Mouse (Mus musculus) neural tube, embryonic 11.5 days (tissue): ENCODE results near the gene Lyrm7. TPM values are rescaled to one million over a fixed set of nuclear protein-coding genes. Genes with fewer than 3 reads are reported as not detected.
"Not testable (repeated sequence)": the region's sequence is repeated elsewhere in the genome, so short reads cannot be mapped to it uniquely, and the experiment has no call there.

Experiments used
- ATAC-seq: fragments of 200-750 bp; cut with Nextera tagmentation; 2 replicates; pipeline ENCODE4 v1.8.0; 2017; ENCODE audit warnings: moderate number of reproducible peaks, mild to moderate bottlenecking, moderate TSS enrichment, moderate library complexity; ENCODE audit not compliant: insufficient read depth, low FRiP score, low TSS enrichment
- DNase-seq: peaks from one replicate; pipeline ENCODE4 v3.0.0-alpha.2; 2015; ENCODE audit warnings: low spot score
- H3K27ac ChIP-seq: fragments of 300-500 bp; sonication (generic); 2 replicates; pipeline ENCODE4 v1.5.1; 2014; ENCODE audit warnings: low read depth, mild to moderate bottlenecking, low read length
- H3K27me3 ChIP-seq: fragments of 300-500 bp; sonication (generic); 2 replicates; pipeline ENCODE4 v1.6.1; 2014; ENCODE audit warnings: mild to moderate bottlenecking, low read length, mixed read lengths; ENCODE audit not compliant: control insufficient read depth, insufficient read depth
- H3K36me3 ChIP-seq: fragments of 300-500 bp; sonication (generic); 2 replicates; pipeline ENCODE4 v1.6.1; 2014; ENCODE audit warnings: mild to moderate bottlenecking, low read length, moderate library complexity, mixed read lengths; ENCODE audit not compliant: control insufficient read depth, insufficient read depth
- H3K4me1 ChIP-seq: fragments of 300-500 bp; sonication (generic); 2 replicates; pipeline ENCODE4 v1.6.1; 2014; ENCODE audit warnings: low read length, mixed read lengths; ENCODE audit not compliant: control insufficient read depth, insufficient read depth
- H3K4me2 ChIP-seq: fragments of 300-500 bp; sonication (generic); 2 replicates; pipeline ENCODE4 v1.6.1; 2014; ENCODE audit warnings: low read depth, mild to moderate bottlenecking, moderate library complexity
- H3K4me3 ChIP-seq: fragments of 300-500 bp; sonication (generic); 2 replicates; pipeline ENCODE4 v1.5.1; 2014; ENCODE audit warnings: low read depth, low read length
- H3K9ac ChIP-seq: fragments of 300-500 bp; sonication (generic); 2 replicates; pipeline ENCODE4 v1.6.1; 2014; ENCODE audit warnings: mild to moderate bottlenecking, low read length
- H3K9me3 ChIP-seq: fragments of 300-500 bp; sonication (generic); 2 replicates; pipeline ENCODE4 v1.6.1; 2016; ENCODE audit warnings: low read length; ENCODE audit not compliant: control insufficient read depth
- WGBS: fragments of 180-500 bp; shearing (Covaris S2); extraction: QIAGEN DNeasy Blood & Tissue Kit; methylation state at CpG from one replicate; pipeline ENCODE4 v1.1.7; 2014; 5-methylcytosine and 5-hydroxymethylcytosine counted together
- polyA plus RNA-seq: library from polyadenylated mRNA; unstranded; fragments of >200 nt; fragmentation: Nextera tagmentation; extraction: Ambion mirVana; gene quantifications from 2 replicates; pipeline ENCODE4 v1.2.1, GENCODE M21; 2014

Gene Lyrm7
- polyA plus RNA-seq, 1 experiment from 2014 or later = 8.6 TPM

- Histone ChIP-seq H3K27ac (no peak overlapping the region), H3K4me1 (peaks cover 3% of the 10 kb centered on the region; the same call in 1 of the 2 replicates), H3K9ac (peak overlapping the region; percentile 57; the same call in 1 of the 2 replicates), H3K36me3 (no peaks in the 10 kb centered on the region), H3K27me3 (no peaks in the 10 kb centered on the region), H3K4me2 (peak overlapping the region; percentile 74), H3K9me3 (no peaks in the 10 kb centered on the region), H3K4me3 (peak overlapping the region; percentile 53)
- 64% methylated on average over 5 of the region's 5 CpGs for WGBS
- ATAC-seq = no peak
- DNase-seq = no peak
Measured at GRCm38 (mm10) chr11:54903339-54903738, 42.6 kb upstream of the Lyrm7 start.

GRCm38 (mm10) chr11:54902333-54903323 lies 41.9 kb upstream of the Lyrm7 start, which contains the start of gene Gpx3:
Gene Gpx3 (plus strand): TSS chr11:54902453.
- Histone ChIP-seq H3K4me2 (peak within 1 kb of the TSS; percentile 74), H3K9me3 (no peaks in the 10 kb centered on the region), H3K27me3 (no peaks in the 10 kb centered on the region), H3K9ac (peak within 1 kb of the TSS; percentile 57), H3K36me3 (no peaks in the 10 kb centered on the region), H3K4me3 (peak within 1 kb of the TSS; percentile 53), H3K27ac (no peak within 1 kb of the TSS), H3K4me1 (peaks cover 3% of the 10 kb centered on the region; the same call in 1 of the 2 replicates)
- ATAC-seq (peak; percentile 84), DNase-seq (peak; percentile 82)
- WGBS = 17% methylated on average over 45 of the region's 45 CpGs

- ATAC-seq (no peak), DNase-seq (no peak)
- H3K27me3 ChIP-seq = no peaks in the 10 kb centered on the region
- no peaks in the 10 kb centered on the region for H3K9me3 ChIP-seq
- H3K27ac ChIP-seq = no peak overlapping the region
- H3K4me2 ChIP-seq = no peak overlapping the region
- H3K9ac ChIP-seq = no peak overlapping the region
- WGBS = 75% methylated on average over 4 of the region's 4 CpGs
- H3K4me3 ChIP-seq = no peak overlapping the region
- peaks cover 3% of the 10 kb centered on the region; the same call in 1 of the 2 replicates for H3K4me1 ChIP-seq
- H3K36me3 ChIP-seq = no peaks in the 10 kb centered on the region
Measured at GRCm38 (mm10) chr11:54899657-54900056, 38.9 kb upstream of the Lyrm7 start.

GRCm38 (mm10) chr11:54897470-54897869 lies 36.8 kb upstream of the Lyrm7 start:
- 22% methylated on average over 5 of the region's 5 CpGs for WGBS
- Histone ChIP-seq H3K4me1 (no peaks in the 10 kb centered on the region), H3K9me3 (no peaks in the 10 kb centered on the region), H3K36me3 (no peaks in the 10 kb centered on the region), H3K4me3 (no peak overlapping the region), H3K4me2 (no peak overlapping the region), H3K27me3 (no peaks in the 10 kb centered on the region), H3K9ac (no peak overlapping the region), H3K27ac (no peak overlapping the region)
- no peak for ATAC-seq
- no peak for DNase-seq

GRCm38 (mm10) chr11:54896646-54897045 lies 35.9 kb upstream of the Lyrm7 start:
- H3K4me1 ChIP-seq = not testable (repeated sequence)
- 92% methylated on average over 3 of the region's 3 CpGs for WGBS

GRCm38 (mm10) chr11:54894589-54894988 lies 33.9 kb upstream of the Lyrm7 start:
- H3K9me3 ChIP-seq = no peaks in the 10 kb centered on the region
- no peaks in the 10 kb centered on the region for H3K4me1 ChIP-seq
- no peak overlapping the region for H3K27ac ChIP-seq
- ATAC-seq (no peak), DNase-seq (no peak)
- no peaks in the 10 kb centered on the region for H3K27me3 ChIP-seq
- 53% methylated on average over 9 of the region's 9 CpGs for WGBS
- H3K4me3 ChIP-seq = no peak overlapping the region
- no peak overlapping the region for H3K9ac ChIP-seq
- H3K36me3 ChIP-seq = no peaks in the 10 kb centered on the region
- H3K4me2 ChIP-seq = no peak overlapping the region

More at GRCm38 (mm10) chr11:54896646-54897045, 35.9 kb upstream of the Lyrm7 start:
- not testable (repeated sequence) for H3K36me3 ChIP-seq, ATAC-seq, DNase-seq, H3K9me3 ChIP-seq, H3K4me2 ChIP-seq, H3K9ac ChIP-seq, H3K4me3 ChIP-seq, H3K27me3 ChIP-seq, H3K27ac ChIP-seq

GRCm38 (mm10) chr11:54892091-54892490 lies 31.4 kb upstream of the Lyrm7 start:
- H3K27me3 ChIP-seq = no peaks in the 10 kb centered on the region
- 47% methylated on average over 7 of the region's 7 CpGs for WGBS
- H3K4me3 ChIP-seq = no peak overlapping the region
- ATAC-seq (no peak), DNase-seq (no peak)
- H3K9me3 ChIP-seq = no peaks in the 10 kb centered on the region; the same call in 1 of the 2 replicates
- no peaks in the 10 kb centered on the region for H3K36me3 ChIP-seq
- H3K4me1 ChIP-seq = no peaks in the 10 kb centered on the region
- H3K9ac ChIP-seq = no peak overlapping the region
- H3K4me2 ChIP-seq = no peak overlapping the region
- no peak overlapping the region for H3K27ac ChIP-seq

GRCm38 (mm10) chr11:54891341-54891740 lies 30.6 kb upstream of the Lyrm7 start:
- Histone ChIP-seq H3K4me1 (no peaks in the 10 kb centered on the region), H3K9ac (no peak overlapping the region), H3K9me3 (no peaks in the 10 kb centered on the region; the same call in 1 of the 2 replicates), H3K36me3 (no peaks in the 10 kb centered on the region), H3K4me2 (no peak overlapping the region), H3K27ac (no peak overlapping the region), H3K27me3 (no peaks in the 10 kb centered on the region), H3K4me3 (no peak overlapping the region)
- 81% methylated on average over 5 of the region's 5 CpGs for WGBS
- ATAC-seq (no peak), DNase-seq (no peak)
